Mouse (Mus musculus) midbrain, embryonic 11.5 days (tissue): Measurements from ENCODE around the gene Sh2d6. TPM values are rescaled to one million over a fixed set of nuclear protein-coding genes. Genes with fewer than 3 reads are reported as not detected.

Experiments
- ATAC-seq: fragments of 200-750 bp; cut with Nextera tagmentation; 2 replicates; pipeline ENCODE4 v1.8.0; 2017; ENCODE audit warnings: moderate TSS enrichment, moderate library complexity; ENCODE audit not compliant: low FRiP score
- DNase-seq: peaks from one replicate; pipeline ENCODE4 v3.0.0; 2015; ENCODE audit warnings: low spot score; ENCODE audit errors: missing footprints
- H3K27ac ChIP-seq: fragments of 300-500 bp; sonication (generic); 2 replicates; pipeline ENCODE4 v1.5.1; 2014; ENCODE audit warnings: low read depth, low read length
- H3K27me3 ChIP-seq: fragments of 300-500 bp; sonication (generic); 2 replicates; pipeline ENCODE4 v1.6.1; 2014; ENCODE audit warnings: mild to moderate bottlenecking, low read length, moderate library complexity, mixed read lengths; ENCODE audit not compliant: control insufficient read depth, insufficient read depth
- H3K36me3 ChIP-seq: fragments of 300-500 bp; sonication (generic); 2 replicates; pipeline ENCODE4 v1.6.1; 2014; ENCODE audit warnings: mild to moderate bottlenecking, low read length, moderate library complexity, mixed read lengths; ENCODE audit not compliant: control insufficient read depth, insufficient read depth
- H3K4me1 ChIP-seq: fragments of 300-500 bp; sonication (generic); 2 replicates; pipeline ENCODE4 v1.6.1; 2014; ENCODE audit warnings: low read length; ENCODE audit not compliant: control insufficient read depth, insufficient read depth
- H3K4me2 ChIP-seq: fragments of 300-500 bp; sonication (generic); 2 replicates; pipeline ENCODE4 v1.6.1; 2014; ENCODE audit warnings: mild to moderate bottlenecking, moderate library complexity
- H3K4me3 ChIP-seq: fragments of 300-500 bp; sonication (generic); 2 replicates; pipeline ENCODE4 v1.5.1; 2014; ENCODE audit warnings: low read depth, low read length
- H3K9ac ChIP-seq: fragments of 300-500 bp; sonication (generic); 2 replicates; pipeline ENCODE4 v1.6.1; 2014; ENCODE audit warnings: low read length
- H3K9me3 ChIP-seq: fragments of 300-500 bp; sonication (generic); 2 replicates; pipeline ENCODE4 v1.6.1; 2016; ENCODE audit warnings: low read length; ENCODE audit not compliant: control insufficient read depth
- WGBS: fragments of 180-500 bp; shearing (Covaris S2); extraction: QIAGEN DNeasy Blood & Tissue Kit; methylation state at CpG from one replicate; pipeline ENCODE4 v1.1.7; 2014; 5-methylcytosine and 5-hydroxymethylcytosine counted together
- polyA plus RNA-seq: library from polyadenylated mRNA; unstranded; fragments of >200 nt; fragmentation: Nextera tagmentation; extraction: Ambion mirVana; gene quantifications from 2 replicates; pipeline ENCODE4 v1.2.1, GENCODE M21; 2014

Gene Sh2d6
- polyA plus RNA-seq, 1 experiment from 2014 or later = 0.41 TPM

- H3K27ac ChIP-seq = no peak overlapping the region
- DNase-seq (no peak), ATAC-seq (no peak)
- no peaks in the 10 kb centered on the region for H3K27me3 ChIP-seq
- H3K36me3 ChIP-seq = no peaks in the 10 kb centered on the region
- WGBS = 95% methylated on average over 6 of the region's 6 CpGs
- H3K4me3 ChIP-seq = no peak overlapping the region
- H3K4me2 ChIP-seq = no peak overlapping the region
- H3K4me1 ChIP-seq = peaks cover 26% of the 10 kb centered on the region
- H3K9ac ChIP-seq = no peak overlapping the region
- H3K9me3 ChIP-seq = no peaks in the 10 kb centered on the region
Measured at GRCm38 (mm10) chr6:72515644-72516043, 5.9 kb downstream of the Sh2d6 start.

- 50% methylated on average over 7 of the region's 7 CpGs for WGBS
- Histone ChIP-seq H3K9me3 (no peaks in the 10 kb centered on the region), H3K27me3 (no peaks in the 10 kb centered on the region), H3K36me3 (no peaks in the 10 kb centered on the region), H3K4me1 (peaks cover 8% of the 10 kb centered on the region), H3K4me2 (peak overlapping the region; percentile 42), H3K9ac (peak overlapping the region; percentile 69), H3K27ac (peak overlapping the region; percentile 55), H3K4me3 (peak overlapping the region; percentile 17)
- ATAC-seq = no peak; the same call in 1 of the 2 replicates
- no peak for DNase-seq
Measured at GRCm38 (mm10) chr6:72513071-72513440, 8.5 kb downstream of the Sh2d6 start.

DNA sequence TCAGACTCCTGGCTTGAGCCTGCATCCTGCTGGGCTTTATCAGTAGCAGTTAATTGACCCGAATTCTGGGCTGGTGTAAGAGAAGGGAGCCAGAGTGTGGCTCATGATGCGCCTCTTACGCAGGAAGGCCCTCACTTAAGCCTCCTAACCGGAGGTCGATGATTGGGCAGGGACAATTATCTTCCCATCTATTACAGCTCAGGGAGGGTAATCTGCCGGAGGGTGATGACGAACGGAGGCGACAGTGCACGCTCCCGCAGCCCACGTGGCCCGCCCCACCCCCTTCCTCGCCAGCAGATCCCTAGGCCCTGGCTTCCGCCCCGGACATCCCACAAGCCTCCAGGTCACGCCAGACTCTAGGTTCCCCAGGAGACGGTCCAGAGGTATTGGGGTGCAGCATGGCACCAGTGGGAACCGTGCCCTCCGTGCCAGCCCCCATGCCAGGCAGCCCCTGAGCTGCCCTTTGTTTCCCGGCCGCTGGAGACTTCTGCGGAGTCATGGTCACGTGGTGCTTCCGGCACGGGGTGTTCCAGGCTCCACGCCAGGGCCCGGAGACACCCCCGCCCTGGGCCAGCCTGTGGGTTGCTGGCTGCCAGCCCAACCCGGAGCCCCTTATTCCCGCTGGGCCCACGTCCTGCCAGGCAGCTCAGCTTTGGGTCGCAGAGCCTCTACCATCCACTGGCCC is 9.0 kb downstream of the Sh2d6 start:
- H3K27ac ChIP-seq = peak overlapping the region; percentile 55
- H3K36me3 ChIP-seq = no peaks in the 10 kb centered on the region
- peaks cover 8% of the 10 kb centered on the region for H3K4me1 ChIP-seq
- H3K9me3 ChIP-seq = no peaks in the 10 kb centered on the region
- H3K4me3 ChIP-seq = peak overlapping the region; percentile 17
- DNase-seq = peak; percentile 98
- H3K4me2 ChIP-seq = peak overlapping the region; percentile 42
- 7% methylated on average over 33 of the region's 33 CpGs for WGBS
- peak; percentile 92 for ATAC-seq
- no peaks in the 10 kb centered on the region for H3K27me3 ChIP-seq
- peak overlapping the region; percentile 69 for H3K9ac ChIP-seq

DNA sequence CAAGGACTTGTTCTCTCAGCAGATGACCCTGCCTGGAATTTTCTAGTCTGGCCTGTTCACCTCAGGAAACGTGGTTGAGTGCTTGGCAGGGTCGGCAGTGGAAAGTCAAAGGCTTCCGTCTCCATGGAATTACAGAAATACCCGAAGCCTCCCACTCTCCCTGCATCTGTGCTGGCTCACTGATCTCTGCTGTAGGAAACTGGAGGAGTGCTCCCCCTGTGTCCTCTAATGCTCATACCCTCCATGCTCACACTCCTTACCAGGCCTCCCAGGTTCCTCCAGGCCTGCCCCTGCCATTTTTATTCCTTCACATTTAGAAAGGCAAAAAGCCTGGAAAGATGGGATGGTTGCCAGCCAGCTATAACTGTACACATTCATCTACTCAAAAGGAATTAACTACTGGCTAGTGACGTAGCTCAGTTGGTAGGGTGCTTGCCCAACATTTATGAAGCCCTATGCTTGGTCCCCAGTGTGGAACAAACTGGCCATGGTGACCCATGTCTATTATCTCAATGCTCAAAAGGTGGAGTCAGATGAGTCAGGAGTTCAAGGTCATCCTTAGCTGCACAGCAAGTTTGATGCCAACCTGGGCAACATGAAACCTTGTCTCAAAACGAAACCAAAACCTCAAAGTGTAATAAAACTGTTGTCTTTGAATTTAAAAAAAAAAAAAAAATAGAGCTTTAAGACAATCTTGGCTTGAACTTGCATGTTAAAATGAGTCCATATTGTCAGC is 10.7 kb downstream of the Sh2d6 start:
- H3K4me2 ChIP-seq = no peak overlapping the region
- no peak for ATAC-seq
- no peak for DNase-seq
- H3K27ac ChIP-seq = no peak overlapping the region
- H3K9me3 ChIP-seq = no peaks in the 10 kb centered on the region
- WGBS = 72% methylated on average over 6 of the region's 6 CpGs
- no peak overlapping the region for H3K4me3 ChIP-seq
- H3K4me1 ChIP-seq = peaks cover 8% of the 10 kb centered on the region
- H3K9ac ChIP-seq = no peak overlapping the region
- no peaks in the 10 kb centered on the region for H3K27me3 ChIP-seq
- H3K36me3 ChIP-seq = no peaks in the 10 kb centered on the region

DNA sequence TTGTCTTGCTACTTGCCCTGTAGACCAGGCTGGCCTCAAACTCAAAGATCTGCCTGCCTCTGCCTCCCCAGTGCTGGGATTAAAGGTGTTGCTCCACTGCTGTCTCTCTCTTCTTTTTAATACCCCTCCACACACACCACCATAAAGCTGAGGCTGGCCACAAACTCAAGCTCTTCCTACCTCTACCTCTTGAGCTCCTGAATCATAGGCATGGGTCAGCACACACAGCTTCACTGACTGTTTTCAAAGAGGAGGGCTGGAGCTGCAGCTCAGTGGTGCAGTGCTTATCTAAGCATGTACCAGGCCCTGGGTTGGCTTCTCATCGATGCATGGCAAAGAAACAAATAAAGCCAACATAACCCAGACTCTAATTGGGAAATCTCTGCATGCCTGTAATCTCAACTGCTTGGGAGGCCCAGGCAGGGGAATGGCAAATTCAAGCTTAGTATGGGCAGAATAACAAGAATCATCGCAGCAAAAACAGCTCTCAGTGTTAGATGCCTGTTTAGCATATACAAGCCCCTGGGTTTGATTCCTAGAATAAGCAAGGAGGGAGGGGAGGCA is 11.6 kb downstream of the Sh2d6 start:
- no peak for DNase-seq
- Histone ChIP-seq H3K27ac (no peak overlapping the region), H3K36me3 (no peaks in the 10 kb centered on the region), H3K9ac (no peak overlapping the region), H3K4me1 (peaks cover 8% of the 10 kb centered on the region), H3K9me3 (no peaks in the 10 kb centered on the region), H3K4me3 (no peak overlapping the region), H3K27me3 (no peaks in the 10 kb centered on the region), H3K4me2 (no peak overlapping the region)
- 88% methylated on average over 2 of the region's 2 CpGs for WGBS
- no peak for ATAC-seq

- DNase-seq = no peak
Measured at GRCm38 (mm10) chr6:72508596-72508995, 12.9 kb downstream of the Sh2d6 start.

GRCm38 (mm10) chr6:72506104-72506503 is 15.4 kb downstream of the Sh2d6 start:
- Histone ChIP-seq H3K4me3 (no peak overlapping the region), H3K27ac (no peak overlapping the region), H3K4me2 (no peak overlapping the region), H3K4me1 (no peaks in the 10 kb centered on the region), H3K36me3 (no peaks in the 10 kb centered on the region), H3K9me3 (no peaks in the 10 kb centered on the region), H3K27me3 (no peaks in the 10 kb centered on the region), H3K9ac (no peak overlapping the region)
- DNase-seq = no peak
- 72% methylated on average over 1 of the region's 1 CpGs for WGBS
- ATAC-seq = no peak

More at GRCm38 (mm10) chr6:72508596-72508995, 12.9 kb downstream of the Sh2d6 start:
- Histone ChIP-seq H3K4me1 (peaks cover 8% of the 10 kb centered on the region), H3K36me3 (no peaks in the 10 kb centered on the region), H3K4me2 (no peak overlapping the region), H3K4me3 (no peak overlapping the region), H3K9ac (no peak overlapping the region), H3K27me3 (no peaks in the 10 kb centered on the region), H3K9me3 (no peaks in the 10 kb centered on the region), H3K27ac (no peak overlapping the region)
- ATAC-seq = no peak
- 75% methylated on average over 4 of the region's 4 CpGs for WGBS

GRCm38 (mm10) chr6:72503939-72504338 is 17.6 kb downstream of the Sh2d6 start:
- no peak for ATAC-seq
- Histone ChIP-seq H3K27me3 (no peaks in the 10 kb centered on the region), H3K9ac (no peak overlapping the region), H3K4me3 (no peak overlapping the region), H3K9me3 (no peaks in the 10 kb centered on the region), H3K4me1 (no peaks in the 10 kb centered on the region), H3K4me2 (no peak overlapping the region), H3K27ac (no peak overlapping the region), H3K36me3 (no peaks in the 10 kb centered on the region)
- no peak for DNase-seq
- 85% methylated on average over 2 of the region's 2 CpGs for WGBS

- ATAC-seq (no peak), DNase-seq (no peak)
- no peak overlapping the region for H3K9ac ChIP-seq
- H3K27ac ChIP-seq = no peak overlapping the region
- H3K27me3 ChIP-seq = no peaks in the 10 kb centered on the region
- no peaks in the 10 kb centered on the region for H3K9me3 ChIP-seq
- H3K4me2 ChIP-seq = no peak overlapping the region
- H3K36me3 ChIP-seq = no peaks in the 10 kb centered on the region
- no peaks in the 10 kb centered on the region for H3K4me1 ChIP-seq
- no peak overlapping the region for H3K4me3 ChIP-seq
Measured at GRCm38 (mm10) chr6:72503309-72503708, 18.2 kb downstream of the Sh2d6 start.
